Mouse (Mus musculus) gastrocnemius, postnatal 14 days (tissue): Measurements from ENCODE around the gene Mn1. TPM values are rescaled to one million over a fixed set of nuclear protein-coding genes. Genes with fewer than 3 reads are reported as not detected.

Source experiments
- total RNA-seq, 2 experiments: library from RNA; stranded (reverse); gene quantifications; 2 replicates each; pipeline ENCODE4 v1.2.3; 2021

Gene Mn1
- total RNA-seq, 2 experiments from 2014 or later = 33.8 to 58.1 TPM

Other genes starting within 250 kb of the Mn1 start
- gene Pitpnb, start 86.6 kb upstream of the Mn1 start, total RNA-seq = 10 to 100 TPM; 23.4 to 26.2 TPM